Mouse (Mus musculus) hindbrain, postnatal 0 days (tissue): Measurements from ENCODE around the gene Olfr458. TPM values are rescaled to one million over a fixed set of nuclear protein-coding genes. Genes with fewer than 3 reads are reported as not detected.
"Not testable (repeated sequence)": the region's sequence is repeated elsewhere in the genome, so short reads cannot be mapped to it uniquely, and the experiment has no call there.

Source experiments
- ATAC-seq: fragments of 200-750 bp; cut with Nextera tagmentation; 2 replicates; pipeline ENCODE4 v1.8.0; 2017; ENCODE audit warnings: mild to moderate bottlenecking, moderate TSS enrichment, moderate library complexity
- DNase-seq: peaks from one replicate; pipeline ENCODE4 v3.0.0-alpha.2; 2015; ENCODE audit warnings: low spot score
- H3K27ac ChIP-seq: fragments of 300-500 bp; sonication (generic); 2 replicates; pipeline ENCODE4 v1.5.1; 2014; ENCODE audit warnings: mild to moderate bottlenecking
- H3K27me3 ChIP-seq: fragments of 300-500 bp; sonication (generic); 2 replicates; pipeline ENCODE4 v1.6.1; 2014; ENCODE audit warnings: low read length, mixed read lengths; ENCODE audit not compliant: insufficient read depth
- H3K36me3 ChIP-seq: fragments of 300-500 bp; sonication (generic); 2 replicates; pipeline ENCODE4 v1.6.1; 2014; ENCODE audit warnings: low read length, mixed read lengths; ENCODE audit not compliant: insufficient read depth
- H3K4me1 ChIP-seq: fragments of 300-500 bp; sonication (generic); 2 replicates; pipeline ENCODE4 v1.6.1; 2014; ENCODE audit warnings: antibody characterized with exemption, low read length, mixed read lengths; ENCODE audit not compliant: insufficient read depth
- H3K4me2 ChIP-seq: fragments of 300-500 bp; sonication (generic); 2 replicates; pipeline ENCODE4 v1.6.1; 2014; ENCODE audit warnings: low read depth, mild to moderate bottlenecking, low read length, moderate library complexity, mixed read lengths
- H3K4me3 ChIP-seq: fragments of 300-500 bp; sonication (generic); 2 replicates; pipeline ENCODE4 v1.5.1; 2014; ENCODE audit warnings: low read length
- H3K9ac ChIP-seq: fragments of 300-500 bp; sonication (generic); replicated peaks from 2 replicates; pipeline ENCODE4 v1.6.1; 2014; ENCODE audit warnings: mild to moderate bottlenecking, low read length, moderate library complexity, mixed read lengths
- H3K9me3 ChIP-seq: fragments of 300-500 bp; sonication (generic); 2 replicates; pipeline ENCODE4 v1.6.1; 2016; ENCODE audit warnings: low read length, mixed read lengths
- CTCF ChIP-seq: IDR thresholded peaks from 2 replicates; pipeline ENCODE4 v1.5.1; 2016; ENCODE audit warnings: antibody characterized with exemption, control low read depth, low read depth
- WGBS: fragments of 180-500 bp; shearing (Covaris S2); extraction: QIAGEN DNeasy Blood & Tissue Kit; methylation state at CpG from one replicate; pipeline ENCODE4 v1.1.7; 2014; 5-methylcytosine and 5-hydroxymethylcytosine counted together
- polyA plus RNA-seq: library from polyadenylated mRNA; unstranded; fragments of >200 nt; fragmentation: Nextera tagmentation; extraction: Ambion mirVana; gene quantifications from 2 replicates; pipeline ENCODE4 v1.2.1, GENCODE M21; 2015
- total RNA-seq: library from RNA; depleted of rRNA; stranded (reverse); fragments of >200 nt; gene quantifications from 2 replicates; pipeline ENCODE4 v1.2.3, GENCODE M21; 2014

The Olfr458 gene
- total and polyA plus RNA-seq, 2 experiments from 2014 or later: not detected

DNA sequence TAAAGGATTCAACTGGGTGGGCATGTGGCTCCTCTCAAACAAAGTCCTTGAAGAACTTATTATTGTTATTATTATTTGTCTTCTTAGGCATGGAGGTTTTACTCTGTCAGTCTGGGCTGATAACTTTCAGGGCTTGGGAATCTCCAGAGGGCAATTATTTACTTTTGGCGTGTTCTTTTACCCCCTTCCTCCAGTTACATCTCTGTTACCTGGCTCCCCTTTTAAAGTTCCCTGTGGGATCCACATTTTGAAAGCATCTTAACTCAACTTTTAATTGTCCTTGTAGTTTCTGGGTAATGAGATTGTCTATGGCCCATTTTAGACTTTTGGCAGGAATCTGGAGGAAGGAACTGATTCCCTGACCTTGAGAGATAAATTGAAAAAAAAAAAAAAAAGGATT is 11.2 kb upstream of the Olfr458 start, which contains the start of gene Olfr457:
Gene Olfr457, minus strand, starts transcription at position 101 of the 400 bp plus-strand sequence.
- no peak for ATAC-seq
- H3K27ac ChIP-seq: no peak within 1 kb of the TSS
- WGBS: 84% methylated on average over 1 of the region's 1 CpGs
- no peak within 1 kb of the TSS for H3K9ac ChIP-seq
- TF ChIP-seq CTCF: no peak
- H3K4me1 ChIP-seq: no peaks in the 10 kb centered on the region
- no peaks in the 10 kb centered on the region for H3K27me3 ChIP-seq
- H3K36me3 ChIP-seq: no peaks in the 10 kb centered on the region
- no peak within 1 kb of the TSS for H3K4me3 ChIP-seq
- DNase-seq: no peak
- H3K4me2 ChIP-seq: no peak within 1 kb of the TSS
- H3K9me3 ChIP-seq: no peaks in the 10 kb centered on the region

DNA sequence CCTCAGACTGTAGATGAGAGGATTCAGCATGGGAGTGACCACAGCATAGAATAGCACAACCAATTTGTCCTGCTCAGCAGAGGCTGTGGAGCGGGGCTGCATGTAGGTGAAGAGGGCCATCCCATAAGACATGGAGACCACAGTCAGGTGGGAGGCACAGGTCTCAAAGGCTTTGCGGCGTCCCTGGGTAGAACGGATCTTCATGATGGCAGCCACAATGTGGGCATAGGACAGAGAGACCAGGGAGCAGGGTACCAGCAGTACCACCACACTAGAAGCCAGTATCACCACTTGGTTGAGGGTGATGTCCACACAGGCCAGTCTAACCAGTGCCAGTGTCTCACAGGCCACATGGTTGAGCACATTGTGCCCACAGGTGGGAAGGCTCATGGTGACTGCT is 6.3 kb upstream of the Olfr458 start:
- not testable (repeated sequence) for H3K36me3 ChIP-seq, H3K27me3 ChIP-seq, H3K27ac ChIP-seq, ATAC-seq, DNase-seq, H3K4me1 ChIP-seq, H3K4me2 ChIP-seq, H3K4me3 ChIP-seq, H3K9me3 ChIP-seq, H3K9ac ChIP-seq
- 97% methylated on average over 4 of the region's 4 CpGs for WGBS

DNA sequence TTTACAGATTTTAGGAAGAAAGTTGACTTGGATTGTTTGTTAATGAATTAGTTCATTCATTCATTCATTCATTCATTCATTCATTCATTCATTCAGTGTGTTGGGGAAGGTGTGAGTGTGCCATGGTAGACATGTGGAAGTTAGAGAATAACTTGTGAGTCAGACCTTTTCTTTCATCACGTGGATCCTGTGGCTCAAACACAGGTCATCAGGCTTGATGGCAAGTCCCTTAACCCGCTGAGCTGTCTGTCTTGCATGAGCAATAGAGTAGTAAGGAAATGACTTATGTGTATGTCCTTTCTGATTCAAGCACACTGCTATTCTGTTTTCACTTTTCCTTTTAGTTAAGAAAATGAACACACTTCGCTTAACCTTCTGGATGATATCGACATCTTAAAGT is 5.5 kb upstream of the Olfr458 start:
- no peak for ATAC-seq
- DNase-seq: no peak
- Histone ChIP-seq H3K9me3 (no peaks in the 10 kb centered on the region), H3K4me3 (no peak overlapping the region), H3K4me1 (no peaks in the 10 kb centered on the region), H3K9ac (no peak overlapping the region), H3K27ac (no peak overlapping the region), H3K36me3 (no peaks in the 10 kb centered on the region), H3K4me2 (no peak overlapping the region), H3K27me3 (no peaks in the 10 kb centered on the region)
- 93% methylated on average over 4 of the region's 4 CpGs for WGBS
- no peak for TF ChIP-seq CTCF

DNA sequence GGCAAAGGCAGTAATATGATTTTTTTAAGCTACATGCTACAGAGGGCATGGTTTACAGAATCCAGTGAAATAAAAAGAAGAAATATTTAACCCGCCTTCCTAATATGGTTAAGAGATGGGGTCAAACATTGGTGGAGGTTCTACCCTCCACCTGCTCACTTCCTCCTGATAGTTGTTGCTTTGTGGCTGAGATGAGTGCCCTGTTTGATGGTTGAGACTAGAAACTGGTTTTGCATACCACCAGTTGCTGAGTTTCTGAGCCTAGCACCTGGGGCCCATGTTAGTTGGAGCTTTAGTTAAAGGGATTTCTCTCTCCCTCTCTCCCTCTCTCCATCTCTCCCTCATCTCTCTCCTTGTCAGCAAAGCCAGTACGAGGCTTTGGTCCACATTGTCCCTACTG is 17.6 kb downstream of the Olfr458 start:
- no peaks in the 10 kb centered on the region for H3K9me3 ChIP-seq
- H3K4me1 ChIP-seq: no peaks in the 10 kb centered on the region
- H3K27me3 ChIP-seq: no peaks in the 10 kb centered on the region
- no peak for ATAC-seq
- H3K36me3 ChIP-seq: no peaks in the 10 kb centered on the region
- no peak overlapping the region for H3K27ac ChIP-seq
- H3K9ac ChIP-seq: no peak overlapping the region
- no peak overlapping the region for H3K4me2 ChIP-seq
- WGBS: 75% methylated on average over 2 of the region's 2 CpGs
- no peak for TF ChIP-seq CTCF
- DNase-seq: no peak
- H3K4me3 ChIP-seq: no peak overlapping the region

DNA sequence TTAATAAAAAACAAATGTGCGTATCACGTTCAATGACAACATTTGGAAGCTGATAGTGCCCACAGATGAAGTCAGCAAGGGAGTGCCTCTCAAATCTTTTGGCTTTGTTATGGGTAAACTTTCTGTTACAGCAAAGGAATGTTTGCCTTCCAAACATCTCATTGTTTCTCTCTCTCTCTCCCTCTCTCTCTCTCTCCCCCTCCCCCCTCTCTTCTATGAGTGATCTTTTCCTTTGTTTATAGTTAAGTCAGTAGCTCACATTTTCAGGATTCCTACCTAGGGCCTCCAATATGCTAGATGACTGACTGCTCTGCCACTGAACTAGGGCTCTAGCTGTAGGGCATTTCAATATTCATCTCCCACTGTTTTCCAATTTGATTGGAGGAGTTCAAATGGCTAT is 20.5 kb downstream of the Olfr458 start:
- ATAC-seq (no peak), DNase-seq (no peak)
- 91% methylated on average over 2 of the region's 2 CpGs for WGBS
- TF ChIP-seq CTCF: no peak
- Histone ChIP-seq H3K4me2 (no peak overlapping the region), H3K4me3 (no peak overlapping the region), H3K9ac (no peak overlapping the region), H3K36me3 (no peaks in the 10 kb centered on the region), H3K27me3 (no peaks in the 10 kb centered on the region), H3K9me3 (no peaks in the 10 kb centered on the region), H3K4me1 (no peaks in the 10 kb centered on the region), H3K27ac (no peak overlapping the region)

DNA sequence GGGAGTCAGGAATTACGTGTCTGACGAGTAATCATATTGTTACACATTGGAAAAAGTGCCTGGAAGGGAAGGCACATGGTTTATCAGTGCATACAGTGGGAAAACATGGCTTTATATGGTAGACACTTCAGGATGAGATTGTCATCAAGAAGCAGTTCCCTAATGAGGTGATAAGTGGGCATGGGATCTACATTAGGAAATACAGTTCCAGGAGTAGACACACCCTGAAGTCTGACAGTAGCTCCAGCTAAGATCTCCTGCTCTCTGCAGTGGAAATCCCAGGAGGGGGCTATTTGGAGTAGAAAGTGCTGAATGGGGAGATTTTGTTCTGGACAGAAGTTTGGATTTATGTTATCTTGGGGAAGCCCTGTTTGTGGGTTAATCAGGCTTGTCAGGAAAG is 23.6 kb downstream of the Olfr458 start:
- ATAC-seq (no peak), DNase-seq (no peak)
- Histone ChIP-seq H3K9ac (no peak overlapping the region), H3K9me3 (no peaks in the 10 kb centered on the region), H3K27ac (no peak overlapping the region), H3K4me3 (no peak overlapping the region), H3K4me1 (no peaks in the 10 kb centered on the region), H3K27me3 (no peaks in the 10 kb centered on the region), H3K36me3 (no peaks in the 10 kb centered on the region), H3K4me2 (no peak overlapping the region)
- no peak for TF ChIP-seq CTCF
- 69% methylated on average over 2 of the region's 2 CpGs for WGBS

DNA sequence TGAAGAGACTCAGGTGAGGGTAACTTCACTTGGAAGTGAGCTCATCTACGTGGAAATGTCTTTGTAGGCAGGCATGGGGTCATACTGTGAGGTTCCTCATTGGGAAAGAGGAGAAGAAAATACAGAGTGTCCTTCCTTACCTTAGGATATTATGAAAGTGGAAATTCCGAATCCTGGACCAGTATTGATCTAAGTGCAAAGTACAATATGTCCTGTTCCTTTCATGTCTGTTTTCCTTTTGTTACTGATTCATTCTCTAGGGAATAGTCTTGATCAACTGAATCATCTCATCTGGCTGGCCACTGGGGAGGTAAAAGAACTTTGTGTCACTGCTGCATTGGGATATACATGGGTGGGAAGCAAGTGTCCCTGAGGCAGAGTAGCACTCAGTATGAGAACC is 29.5 kb downstream of the Olfr458 start:
- Histone ChIP-seq H3K4me1 (no peaks in the 10 kb centered on the region), H3K27me3 (no peaks in the 10 kb centered on the region), H3K4me3 (no peak overlapping the region), H3K36me3 (no peaks in the 10 kb centered on the region), H3K9ac (no peak overlapping the region), H3K27ac (no peak overlapping the region), H3K4me2 (no peak overlapping the region), H3K9me3 (no peaks in the 10 kb centered on the region)
- WGBS: 76% methylated on average over 2 of the region's 2 CpGs
- ATAC-seq (no peak), DNase-seq (no peak)
- no peak for TF ChIP-seq CTCF
